Mouse (Mus musculus) neural tube, embryonic 10.5 days (tissue): ENCODE measurements around the gene Rassf1.
A peak's percentile ranks its signal among the peaks of the same experiment; 100 is the strongest.

Experiments
- DNase-seq: peaks from one replicate; pipeline ENCODE4 v3.0.0-alpha.2; 2017; ENCODE audit warnings: low spot score; ENCODE audit errors: extremely low spot score

Gene Rassf1

DNA sequence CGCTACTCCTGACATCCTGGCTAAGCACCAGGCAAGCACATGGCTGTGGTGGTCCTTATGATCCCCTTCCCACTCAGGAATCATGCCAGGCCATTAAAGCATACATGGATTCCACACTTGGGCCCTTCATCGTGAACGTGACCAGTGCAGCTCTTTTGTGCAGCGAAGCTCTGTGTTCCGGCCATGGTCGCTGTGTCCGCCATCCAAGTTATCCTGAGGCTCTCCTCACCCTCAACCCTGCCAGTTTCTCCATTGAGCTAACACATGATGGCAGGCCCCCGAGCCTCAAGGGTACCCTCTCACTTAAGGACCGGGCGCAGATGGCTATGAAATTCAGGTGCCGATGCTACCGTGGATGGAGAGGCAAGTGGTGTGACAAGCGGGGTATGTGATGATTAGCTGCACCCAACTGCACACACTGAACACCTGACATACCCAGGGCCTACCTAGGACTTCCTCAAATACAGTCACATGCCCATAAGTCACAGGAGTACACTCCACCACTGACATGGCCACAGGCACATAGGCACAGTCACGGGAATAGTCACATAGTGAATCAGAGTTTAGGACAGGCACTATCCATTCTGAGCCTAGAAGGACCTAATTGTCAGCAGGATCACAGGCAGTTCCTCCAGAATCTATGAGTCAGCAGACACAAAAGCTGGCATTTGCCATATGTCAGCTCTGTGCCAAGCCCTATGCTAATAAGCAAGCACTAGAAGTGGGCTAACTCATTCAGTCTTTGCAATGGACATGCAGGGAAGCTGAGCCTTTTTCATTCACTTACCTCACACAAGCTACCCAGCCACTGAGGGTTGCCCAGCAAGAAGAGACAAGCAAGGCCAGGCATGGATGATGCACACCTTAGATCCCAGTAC is 27.9 kb downstream of the Rassf1 start:
- DNase-seq: no peak

DNA sequence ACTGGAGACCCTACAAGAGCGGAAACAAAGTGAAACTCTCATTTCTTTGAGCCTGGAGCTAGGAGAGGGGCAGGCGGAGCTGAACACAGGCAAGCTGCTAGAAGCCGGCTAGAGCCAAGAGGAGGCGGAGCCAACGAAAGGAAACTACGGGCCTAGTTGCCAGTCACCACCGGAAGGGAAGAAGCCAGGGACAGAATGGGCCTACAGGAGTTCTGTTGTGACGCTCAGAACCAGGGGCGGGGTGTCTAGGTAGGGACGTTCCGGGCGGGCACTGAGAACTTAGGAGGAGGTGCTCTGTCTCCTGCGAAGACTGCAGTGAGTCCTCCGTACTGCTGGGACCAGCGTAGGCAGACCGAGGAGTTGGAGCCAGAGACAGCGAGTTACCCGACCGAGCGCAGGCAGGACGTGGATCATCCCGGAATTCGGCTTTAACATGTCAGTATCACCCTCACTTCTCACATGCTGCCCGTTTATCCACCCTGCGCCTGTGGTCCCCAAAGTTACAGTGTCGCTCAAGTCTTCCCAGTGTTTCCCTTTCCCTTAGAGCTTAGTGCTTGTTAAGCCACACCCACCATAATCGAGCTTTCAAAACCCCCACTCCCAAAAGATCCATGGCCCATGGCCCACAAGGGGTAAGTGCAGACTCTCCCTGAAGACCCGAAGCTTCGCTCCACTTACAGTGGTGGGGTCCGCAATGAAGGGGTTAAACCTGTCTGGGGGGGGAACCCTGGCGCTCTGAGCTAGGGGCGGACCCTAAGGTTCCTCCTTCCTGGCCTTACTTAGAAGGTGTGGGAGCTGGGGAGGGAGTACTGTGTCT is 29.4 kb downstream of the Rassf1 start, which contains the start of gene Hyal3:
Hyal3 (plus strand) TSS at position 318 of the 817 bp plus-strand sequence.
- peak; percentile 77 for DNase-seq

DNA sequence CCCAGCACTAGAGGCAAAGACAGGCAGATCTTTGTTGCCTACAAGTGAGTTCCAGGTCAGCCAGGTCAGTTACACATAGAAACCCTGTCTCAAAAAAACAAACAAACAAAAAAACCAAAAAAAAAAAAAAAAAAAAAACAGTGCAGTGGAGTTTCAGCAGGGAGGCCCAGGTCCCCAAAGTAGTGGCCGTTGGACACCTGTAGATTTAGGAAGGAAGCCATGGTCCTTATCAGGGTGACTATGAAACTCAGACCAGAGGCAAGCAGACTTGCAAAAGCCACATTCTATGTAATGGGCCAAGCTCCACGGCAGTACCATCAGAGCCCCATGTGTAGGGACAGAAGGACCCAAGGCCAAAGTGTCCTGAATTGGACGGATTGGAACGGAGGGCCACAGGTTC is 30.2 kb downstream of the Rassf1 start:
- DNase-seq: no peak

DNA sequence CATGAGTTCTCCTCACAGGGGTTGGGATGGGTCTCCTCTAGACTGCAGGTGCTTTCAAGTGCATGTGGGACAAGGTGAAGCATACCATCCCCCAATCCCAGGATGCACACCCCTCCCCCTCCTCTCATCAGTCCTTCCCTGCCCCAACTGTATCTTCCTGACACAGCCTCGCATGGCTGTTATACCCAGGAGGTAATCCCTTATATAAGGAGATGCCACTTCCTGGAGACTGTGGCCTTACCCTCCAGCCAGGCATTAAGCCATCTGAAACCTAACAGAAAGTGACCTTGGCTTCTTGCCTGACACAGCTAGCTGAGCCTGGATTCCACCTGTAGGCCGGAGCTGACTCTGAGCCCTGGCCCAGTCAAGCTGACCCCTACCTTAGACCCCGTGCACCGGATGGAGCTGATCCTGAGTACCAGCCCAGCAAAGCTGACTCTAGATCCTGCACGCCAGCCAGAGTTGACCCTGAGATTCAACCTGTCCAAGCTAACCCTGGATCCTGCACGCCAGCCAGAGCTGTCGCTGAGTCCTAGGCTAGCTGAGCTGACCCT is 31.2 kb downstream of the Rassf1 start:
- no peak for DNase-seq

DNA sequence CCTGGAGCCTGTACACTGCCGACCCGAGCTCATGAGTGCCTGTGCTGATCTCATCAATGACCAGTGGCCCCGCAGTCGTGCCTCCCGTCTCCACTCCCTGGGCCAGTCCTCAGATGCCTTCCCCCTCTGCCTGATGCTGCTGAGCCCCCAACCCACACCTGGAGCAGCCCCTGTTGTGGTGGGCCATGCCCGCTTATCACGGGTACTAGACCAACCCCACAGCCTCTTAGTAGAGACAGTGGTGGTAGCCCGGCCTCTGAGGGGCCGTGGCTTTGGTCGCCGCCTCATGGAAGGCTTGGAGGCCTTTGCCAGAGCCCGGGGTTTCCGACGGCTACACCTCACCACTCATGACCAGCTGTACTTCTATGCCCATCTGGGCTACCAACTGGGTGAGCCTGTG is 31.8 kb downstream of the Rassf1 start:
- no peak for DNase-seq

DNA sequence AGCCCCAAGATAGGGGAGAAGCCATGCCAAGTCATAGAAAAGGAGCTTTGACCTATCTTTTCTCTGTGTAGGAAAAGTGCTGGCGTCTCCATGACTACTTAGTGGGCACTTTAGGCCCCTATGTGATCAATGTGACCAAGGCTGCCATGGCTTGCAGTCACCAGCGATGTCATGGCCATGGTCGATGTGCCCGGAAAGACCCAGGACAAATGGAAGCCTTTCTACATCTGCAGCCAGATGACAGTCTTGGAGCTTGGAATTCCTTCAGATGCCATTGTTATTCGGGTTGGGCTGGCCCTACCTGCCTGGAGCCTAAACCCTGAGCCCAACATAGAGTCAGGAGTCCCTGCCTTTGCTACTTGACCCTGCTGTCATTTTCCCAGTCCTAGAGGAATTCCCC is 35.1 kb downstream of the Rassf1 start:
- DNase-seq: no peak

DNA sequence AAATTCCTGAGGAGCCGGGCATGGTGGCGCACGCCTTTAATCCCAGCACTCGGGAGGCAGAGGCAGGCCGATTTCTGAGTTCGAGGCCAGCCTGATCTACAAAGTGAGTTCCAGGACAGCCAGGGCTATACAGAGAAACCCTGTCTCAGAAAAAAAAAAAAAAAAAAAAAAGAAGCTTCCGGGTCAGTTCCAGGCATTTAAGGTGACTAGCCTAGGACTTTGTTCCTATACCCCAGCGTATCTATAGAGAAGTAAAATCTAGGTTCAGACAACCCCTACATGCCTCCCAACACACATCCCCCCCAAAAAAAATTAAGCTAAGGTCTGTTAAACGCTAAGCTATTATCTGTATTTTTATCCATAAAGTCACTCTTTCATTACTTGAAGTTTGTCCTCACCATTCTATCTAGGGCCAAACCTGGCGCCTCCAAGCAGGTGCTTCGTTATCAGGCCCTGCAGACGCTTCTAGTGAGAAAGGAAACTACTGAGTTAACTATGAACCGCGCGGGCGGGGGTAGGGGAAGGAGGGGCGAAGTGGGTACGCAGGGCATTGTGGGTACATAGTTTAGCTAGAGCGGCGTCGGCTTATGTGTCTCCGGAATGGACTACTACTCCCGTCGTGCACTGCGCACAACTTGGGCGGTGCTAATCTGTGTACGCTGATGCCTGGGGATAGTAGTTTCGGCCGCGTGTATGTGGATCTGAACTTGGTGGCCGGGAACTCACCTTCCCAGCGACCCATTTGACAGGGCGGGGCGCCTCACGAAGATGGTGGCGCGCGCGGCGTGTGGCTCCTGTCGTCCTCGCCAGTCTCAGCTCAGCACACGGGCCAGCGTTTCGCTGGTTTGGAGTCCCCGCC is 35.8 kb downstream of the Rassf1 start, which contains the start of gene Ifrd2:
Ifrd2 (plus strand) TSS at position 669 of the 859 bp plus-strand sequence.
- DNase-seq: peak; percentile 90

DNA sequence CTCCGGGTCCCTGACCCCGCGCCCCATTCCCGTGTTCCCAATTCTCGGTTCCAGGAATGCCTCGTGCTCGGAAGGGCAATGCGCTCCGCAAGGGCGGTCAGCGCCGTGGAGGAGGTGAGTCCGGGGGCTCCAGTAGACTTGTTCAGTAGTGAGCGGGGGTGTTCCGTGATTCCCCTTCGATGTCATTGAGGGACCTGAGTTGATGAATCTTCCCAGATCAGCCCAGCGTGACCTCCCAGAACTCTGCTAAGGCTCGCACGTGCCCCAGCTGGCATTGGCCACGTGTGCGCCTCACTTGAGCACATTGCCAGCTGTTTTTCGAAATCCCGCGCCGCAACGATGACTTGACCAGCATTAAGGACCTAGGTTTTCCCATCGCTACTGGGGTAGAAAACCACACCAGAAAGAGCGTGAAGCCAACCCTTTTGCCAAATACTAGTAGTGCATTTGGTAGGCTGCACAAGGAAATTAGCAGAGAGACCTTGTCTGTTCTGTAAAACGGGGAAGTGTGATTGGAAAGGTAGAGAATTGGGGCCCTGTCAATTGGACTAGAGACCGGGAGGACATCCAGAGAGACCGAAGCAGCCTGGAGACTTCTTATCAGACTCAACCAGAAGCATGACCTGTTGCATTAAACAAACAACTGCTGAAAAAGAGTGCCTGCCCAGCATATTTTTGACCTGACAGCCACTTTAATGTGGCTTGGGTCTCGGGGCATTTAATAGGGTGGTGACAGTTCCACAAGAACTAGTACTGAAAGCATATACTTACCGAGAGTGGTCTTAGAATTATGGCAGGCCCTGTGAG is 36.7 kb downstream of the Rassf1 start:
- no peak for DNase-seq

DNA sequence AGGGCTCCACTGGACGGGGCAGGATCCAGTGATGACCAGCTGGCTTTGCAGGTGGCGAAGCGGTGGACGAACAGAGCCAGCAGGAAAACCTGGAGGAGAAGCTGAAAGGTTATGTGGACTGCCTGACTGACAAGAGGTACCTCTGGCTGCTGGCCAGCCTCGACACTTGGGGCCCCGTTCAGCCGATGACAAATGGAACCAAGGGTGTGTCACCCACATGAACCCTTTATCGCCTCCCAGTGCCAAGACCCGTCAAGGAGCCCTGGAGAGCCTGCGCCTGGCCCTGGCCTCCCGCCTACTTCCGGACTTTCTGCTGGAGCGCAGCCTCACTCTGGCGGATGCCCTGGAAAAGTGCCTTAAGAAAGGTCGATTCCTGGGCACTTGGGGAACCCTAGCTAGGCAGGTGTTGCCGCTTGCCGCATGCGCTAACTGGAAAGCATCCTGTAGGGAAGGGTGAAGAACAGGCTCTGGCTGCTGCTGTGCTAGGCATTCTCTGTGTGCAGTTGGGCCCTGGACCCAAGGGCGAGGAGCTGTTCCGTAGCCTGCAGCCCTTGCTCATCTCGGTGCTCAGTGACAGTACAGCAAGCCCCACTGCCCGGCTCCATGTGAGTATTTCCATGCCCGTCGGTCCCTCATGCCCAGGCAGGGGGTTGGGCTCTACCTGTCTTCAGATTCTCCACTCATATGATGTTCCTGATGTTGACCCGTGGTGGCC is 38.9 kb downstream of the Rassf1 start:
- no peak for DNase-seq

DNA sequence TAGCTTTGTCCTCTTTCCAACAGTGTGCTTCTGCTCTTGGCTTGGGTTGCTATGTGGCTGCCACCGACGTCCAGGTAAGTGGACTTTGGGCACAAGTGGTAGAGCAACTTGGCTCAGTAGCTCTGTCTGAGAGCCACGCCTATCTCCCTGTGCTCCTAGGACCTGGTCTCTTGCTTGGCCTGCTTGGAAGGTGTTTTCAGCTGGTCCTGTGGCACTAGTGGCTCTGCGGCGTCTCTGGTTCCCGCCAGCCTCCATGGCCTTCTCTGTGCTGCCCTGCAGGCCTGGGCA is 39.4 kb downstream of the Rassf1 start:
- DNase-seq: no peak

DNA sequence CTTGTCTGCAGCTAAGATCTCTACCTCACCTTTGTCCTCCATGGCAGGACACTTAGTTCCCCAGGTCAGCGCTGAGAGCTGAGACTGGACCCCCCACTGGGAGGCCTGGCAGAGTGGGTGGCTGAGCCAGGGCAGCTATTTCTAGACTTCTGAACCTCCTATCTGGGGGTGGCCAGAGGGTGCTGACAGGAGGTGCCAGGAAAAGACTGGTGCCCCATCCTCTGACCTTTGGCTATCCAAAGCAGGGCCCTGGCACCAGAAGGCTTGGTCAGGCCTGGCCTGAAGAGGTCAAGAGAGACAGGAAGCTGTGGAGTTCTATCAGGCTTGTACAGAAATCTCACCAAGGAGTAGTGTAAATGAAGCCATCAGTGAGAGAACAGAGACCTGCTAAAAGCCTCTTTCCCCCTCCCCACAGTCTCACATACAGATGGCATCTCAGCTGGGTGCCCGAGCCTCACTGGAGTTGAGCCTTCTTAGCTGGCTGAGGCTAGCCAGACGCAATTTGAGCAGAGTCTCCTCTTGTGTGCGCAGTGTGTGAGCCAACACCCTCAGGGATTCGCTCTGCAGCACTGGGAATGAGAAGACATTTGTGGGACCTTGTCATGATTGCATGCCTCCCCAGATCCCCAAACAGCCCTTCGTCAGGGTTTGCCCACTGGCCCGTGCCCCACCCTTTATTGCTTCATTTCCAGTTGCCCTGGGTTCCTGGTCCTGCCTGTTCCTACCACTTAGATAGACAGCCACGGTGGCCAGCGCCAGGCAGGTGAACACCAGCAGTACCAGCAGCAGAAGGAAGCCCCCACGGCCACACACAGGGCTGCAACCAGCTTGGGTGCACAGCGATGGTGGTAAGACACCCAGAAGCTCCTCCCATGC is 42.0 kb downstream of the Rassf1 start:
- DNase-seq: no peak

DNA sequence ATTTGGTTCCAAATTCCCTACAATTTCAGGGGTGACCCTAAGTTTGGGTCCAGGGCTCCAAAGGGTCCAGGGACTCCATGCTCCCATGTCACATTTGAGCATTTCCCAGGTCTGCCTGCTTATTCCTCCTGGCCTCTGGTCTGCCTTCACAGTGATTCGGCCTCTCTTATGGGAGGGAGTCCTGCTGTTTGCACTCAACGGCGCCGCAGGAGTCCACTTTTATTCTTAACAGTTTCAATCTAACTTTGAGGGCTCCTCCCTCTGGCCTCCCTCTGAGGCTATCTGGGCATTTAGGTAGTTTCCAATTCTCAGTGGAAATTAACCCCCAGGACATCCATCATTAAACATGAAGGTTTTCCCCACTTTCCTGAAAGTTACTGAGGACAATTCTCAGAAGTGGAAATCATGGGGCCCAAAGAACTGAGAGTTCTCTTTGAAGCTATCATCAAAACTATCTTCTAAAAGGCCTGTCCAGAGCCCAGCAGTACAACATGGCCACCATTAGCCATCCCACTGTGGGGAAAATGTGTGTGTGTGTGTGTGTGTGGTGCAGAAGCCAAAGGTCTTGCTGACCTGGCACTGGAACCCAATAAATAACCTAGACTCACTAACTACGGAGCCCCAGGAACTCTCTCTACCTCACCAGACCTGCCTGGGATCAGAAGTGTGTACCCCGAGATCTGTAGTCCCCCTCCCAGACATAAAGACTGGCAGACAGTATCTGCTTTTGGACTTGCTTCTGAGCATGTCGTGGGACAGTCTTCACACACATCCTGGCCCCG is 43.1 kb downstream of the Rassf1 start:
- DNase-seq: no peak

DNA sequence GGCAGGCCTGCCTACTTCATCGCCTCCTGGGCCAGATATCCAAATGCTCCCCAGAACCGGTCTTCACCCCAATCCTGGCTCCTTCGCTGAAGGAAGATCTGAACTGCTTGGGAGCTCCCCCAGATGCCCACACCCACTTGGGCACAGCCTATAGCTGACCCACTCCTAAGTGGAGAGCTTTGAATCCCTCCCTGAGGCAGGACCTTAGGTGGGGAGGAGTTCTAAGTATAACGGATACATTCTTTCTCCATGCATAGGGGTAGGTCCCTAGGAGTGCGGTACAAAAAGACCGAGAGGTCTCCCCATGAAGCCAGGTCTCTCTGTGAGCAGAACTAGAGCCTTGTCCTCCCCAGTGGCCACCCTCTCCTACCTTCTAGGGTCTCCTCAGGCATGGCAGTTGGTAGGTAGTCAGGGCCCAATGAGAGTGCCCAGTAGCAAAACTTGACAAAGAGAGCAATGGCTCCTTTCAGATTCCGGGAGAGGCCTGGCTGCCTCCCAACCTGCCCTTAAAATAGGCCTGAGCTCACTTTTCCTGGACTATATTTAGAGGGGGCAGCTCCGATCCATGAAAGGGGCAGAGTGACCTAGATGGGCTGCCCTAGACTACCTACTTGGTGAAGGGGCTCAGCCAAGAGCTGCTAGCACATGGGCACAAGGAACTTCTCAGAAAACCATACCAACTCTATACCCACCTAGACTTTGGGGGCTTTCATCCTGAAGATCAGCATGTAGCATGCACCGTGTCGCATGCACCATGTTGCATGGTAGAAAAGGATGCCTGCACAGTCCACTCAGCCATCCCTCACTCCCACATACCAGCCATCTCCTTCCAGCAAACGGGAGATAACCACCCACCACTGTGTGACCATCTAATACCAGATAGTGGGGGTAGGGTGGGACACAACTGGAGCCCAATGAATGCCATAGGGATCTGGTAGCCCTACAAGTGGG is 45.5 kb downstream of the Rassf1 start:
- DNase-seq: no peak

DNA sequence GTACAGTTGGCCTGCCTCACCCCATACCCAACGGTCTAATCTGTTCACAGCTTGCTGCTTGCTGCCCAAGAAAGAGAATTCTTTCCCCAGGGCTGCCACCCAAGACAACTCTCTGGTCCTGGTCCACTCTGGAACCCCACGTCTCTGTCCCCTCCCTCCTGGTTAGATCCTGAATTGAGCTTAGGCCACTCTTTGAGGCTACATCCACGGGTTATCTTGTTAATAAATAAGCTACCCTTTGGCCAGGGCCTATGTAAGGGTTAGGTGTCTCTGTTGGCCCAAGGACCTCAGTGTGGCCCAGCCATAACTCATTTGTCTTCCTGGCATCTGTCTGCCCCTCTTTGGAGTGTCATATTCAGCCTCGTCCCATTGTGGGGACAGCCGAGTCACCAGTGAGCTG is 47.0 kb downstream of the Rassf1 start:
- DNase-seq: no peak

DNA sequence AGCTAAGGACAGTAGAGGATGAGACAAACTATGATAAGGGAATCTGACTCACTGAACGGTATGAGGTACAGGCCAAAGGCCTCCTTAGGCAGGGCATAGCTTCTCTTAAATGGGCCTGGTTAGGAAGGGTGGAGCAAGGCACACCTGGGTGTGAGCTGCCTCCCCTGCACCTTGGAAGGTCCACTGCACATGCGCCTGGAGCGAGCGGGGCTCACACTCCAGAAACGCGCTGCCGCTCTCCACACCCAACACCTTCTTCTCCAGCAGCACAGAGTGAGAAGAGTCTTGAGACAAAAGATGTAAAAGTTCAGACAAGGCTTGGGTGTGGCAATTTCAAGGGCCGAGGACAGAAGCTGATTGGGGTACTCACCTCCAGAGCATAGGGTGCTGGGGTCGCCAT is 48.1 kb downstream of the Rassf1 start:
- no peak for DNase-seq

DNA sequence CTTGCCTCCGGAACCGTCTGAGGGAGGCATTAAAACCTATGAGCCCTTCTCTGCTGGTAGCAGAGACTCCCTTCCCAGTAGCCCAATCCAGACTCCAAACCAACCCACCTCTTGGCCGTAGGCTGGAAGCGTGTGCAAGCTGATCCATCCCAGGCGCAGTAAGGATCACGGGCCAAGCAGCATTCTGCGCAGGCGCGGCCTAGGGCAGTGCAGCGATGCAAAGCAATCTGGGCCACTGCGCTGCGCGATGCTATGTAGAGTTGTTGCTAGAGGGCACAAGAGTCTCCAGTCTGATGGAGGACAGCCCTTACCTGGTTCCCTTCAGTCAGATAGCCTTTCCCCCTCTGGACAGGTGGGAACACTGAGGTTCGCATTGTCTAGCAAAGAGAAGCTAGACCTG is 48.5 kb downstream of the Rassf1 start:
- no peak for DNase-seq

DNA sequence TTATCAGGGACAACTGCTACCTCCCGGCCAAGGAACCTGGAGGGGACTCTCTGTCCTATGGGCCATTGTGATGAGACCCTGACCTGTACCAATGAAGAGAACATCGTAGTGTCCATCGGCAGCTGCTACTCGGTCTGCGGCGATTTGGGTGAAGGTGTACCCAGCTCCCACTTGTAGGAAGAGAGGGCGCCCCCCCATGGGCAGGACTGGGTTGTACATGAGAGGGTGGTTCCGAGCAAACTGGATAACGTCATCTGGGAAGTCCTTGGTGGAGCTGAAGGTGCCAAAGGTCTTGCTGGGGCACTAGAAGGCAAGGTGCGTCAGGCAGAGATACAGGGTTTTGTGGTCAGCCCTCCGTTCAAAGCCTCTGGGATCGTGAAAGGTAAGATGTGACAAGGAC is 49.4 kb downstream of the Rassf1 start:
- DNase-seq: no peak
